Mouse (Mus musculus): Measurements from ENCODE around the gene Tuba3b. TPM values are rescaled to one million over a fixed set of nuclear protein-coding genes. Genes with fewer than 3 reads are reported as not detected.

Tuba3b gene
- polyA plus RNA-seq, 1 experiment: 0.06 TPM

DNA sequence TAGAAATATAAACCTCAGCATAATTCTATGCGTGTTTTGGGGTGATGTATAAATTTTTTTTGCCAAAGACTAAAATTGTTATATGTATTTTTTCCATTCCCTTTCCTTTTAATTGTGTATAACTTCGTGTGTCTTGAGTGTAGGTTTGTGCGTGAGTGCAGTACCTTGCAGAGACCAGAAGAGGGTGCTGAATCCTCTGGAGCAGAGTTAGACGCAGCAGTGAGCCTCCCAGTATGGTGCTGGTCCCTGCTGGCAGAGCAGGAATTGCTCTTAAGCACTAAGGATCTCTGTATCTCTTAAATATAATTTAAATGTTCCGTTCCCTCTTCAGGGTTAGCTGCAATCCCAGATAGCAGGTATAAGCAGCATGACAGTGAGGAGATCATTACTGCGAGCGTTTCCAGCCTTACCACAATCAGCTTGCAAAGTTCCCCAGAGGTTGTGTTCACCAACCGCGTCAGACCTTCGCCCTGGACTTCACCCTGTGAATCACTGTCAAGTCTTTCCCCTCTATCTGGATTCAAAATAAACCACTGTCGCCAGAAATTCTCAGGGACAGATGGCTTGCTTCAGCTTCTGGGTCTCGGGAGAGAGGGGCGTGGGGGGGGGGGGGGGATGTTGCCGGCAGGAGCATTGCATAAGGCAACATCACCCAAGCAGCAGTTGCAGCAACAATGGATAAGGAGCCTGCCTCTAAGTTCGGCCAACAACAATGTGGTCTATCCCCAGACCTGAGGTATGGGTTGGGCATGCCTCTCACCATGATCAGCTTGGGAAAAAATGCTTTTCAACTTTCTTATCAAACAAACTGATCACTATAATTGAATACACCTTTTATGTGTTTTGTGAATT is 41.4 kb downstream of the Tuba3b start:
- no peaks in the 10 kb centered on the region for H3K79me3 ChIP-seq (ENCODE audit: low read depth)
- no peaks in the 10 kb centered on the region for H3K27me3 ChIP-seq (ENCODE audit: control insufficient read depth, insufficient read depth, insufficient read length)
- H3K4me3 ChIP-seq (ENCODE audit: insufficient read depth, poor library complexity, severe bottlenecking): no peak overlapping the region
- TF ChIP-seq CEBPB (IDR thresholded peaks at IDR 0.05; ENCODE audit: low read depth) (no peak), USF1 (IDR thresholded peaks at IDR 0.05; ENCODE audit: low read depth) (no peak), MYOD1 (IDR thresholded peaks at IDR 0.05; ENCODE audit: control insufficient read depth, insufficient read length, low read depth) (no peak), MAX (IDR thresholded peaks at IDR 0.05) (no peak), FOSL1 (IDR thresholded peaks at IDR 0.05; ENCODE audit: insufficient read depth, low read length, poor library complexity, severe bottlenecking) (no peak), CTCF (IDR thresholded peaks at IDR 0.05; ENCODE audit: control insufficient read depth, insufficient read depth, insufficient read length) (no peak), MYOG (IDR thresholded peaks at IDR 0.05; ENCODE audit: control insufficient read depth, extremely low read depth, insufficient read length) (no peak)
- no peak overlapping the region for H3ac ChIP-seq (ENCODE audit: control insufficient read depth, insufficient read length, low read depth)
- H3K36me3 ChIP-seq (ENCODE audit: control insufficient read depth, insufficient read depth): no peaks in the 10 kb centered on the region
- H3K79me2 ChIP-seq (ENCODE audit: control insufficient read depth, insufficient read depth): no peaks in the 10 kb centered on the region

DNA sequence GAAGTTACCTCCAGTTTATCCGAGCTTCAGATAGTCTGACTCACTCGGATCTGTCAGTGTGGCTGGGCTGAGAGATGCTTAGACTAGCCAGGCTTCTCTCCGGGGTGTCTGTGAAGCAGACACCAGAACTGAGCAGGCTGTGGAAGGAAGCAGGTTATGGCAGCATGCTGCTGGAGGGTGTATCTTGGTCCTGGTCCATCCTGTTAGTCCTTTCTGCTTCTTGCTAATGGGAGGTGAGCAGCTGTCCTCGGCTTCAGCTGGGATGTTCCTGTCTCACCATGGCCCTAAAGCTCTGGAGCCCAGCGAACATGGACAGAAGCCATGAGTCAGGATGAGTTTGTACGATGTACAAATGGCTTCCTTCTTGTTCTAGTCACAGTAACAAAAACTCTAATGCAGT is 43.6 kb downstream of the Tuba3b start:
- no peak overlapping the region for H3ac ChIP-seq (ENCODE audit: control insufficient read depth, insufficient read length, low read depth)
- H3K27me3 ChIP-seq (ENCODE audit: control insufficient read depth, insufficient read depth, insufficient read length): no peaks in the 10 kb centered on the region
- no peak for TF ChIP-seq CEBPB (IDR thresholded peaks at IDR 0.05; ENCODE audit: low read depth)
- no peak for TF ChIP-seq MYOD1 (IDR thresholded peaks at IDR 0.05; ENCODE audit: control insufficient read depth, insufficient read length, low read depth)
- TF ChIP-seq MYOG (IDR thresholded peaks at IDR 0.05; ENCODE audit: control insufficient read depth, extremely low read depth, insufficient read length): no peak
- H3K79me3 ChIP-seq (ENCODE audit: low read depth): no peaks in the 10 kb centered on the region
- H3K36me3 ChIP-seq (ENCODE audit: control insufficient read depth, insufficient read depth): no peaks in the 10 kb centered on the region
- H3K4me3 ChIP-seq (ENCODE audit: insufficient read depth, poor library complexity, severe bottlenecking): no peak overlapping the region
- H3K79me2 ChIP-seq (ENCODE audit: control insufficient read depth, insufficient read depth): no peaks in the 10 kb centered on the region

DNA sequence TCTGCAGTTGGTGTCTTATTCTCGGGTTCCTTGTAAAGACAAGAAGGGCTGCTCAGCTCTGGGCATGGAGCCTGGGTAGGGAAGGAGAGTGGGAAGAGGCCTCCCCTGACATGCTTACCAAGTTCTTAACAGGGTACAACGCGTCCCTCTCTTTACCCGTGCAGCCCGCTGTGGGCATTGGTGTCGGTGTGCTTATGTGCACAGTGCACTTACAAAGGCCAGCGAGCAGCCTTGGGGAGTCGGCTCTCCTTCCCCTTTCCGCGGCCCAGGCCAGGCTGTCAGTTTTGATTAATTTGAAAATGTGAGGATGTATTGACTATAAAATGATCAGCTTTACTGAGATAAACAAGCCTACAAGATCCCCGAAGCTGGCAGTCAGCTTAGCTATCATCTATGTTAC is 45.4 kb downstream of the Tuba3b start:
- no peak overlapping the region for H3ac ChIP-seq (ENCODE audit: control insufficient read depth, insufficient read length, low read depth)
- H3K79me2 ChIP-seq (ENCODE audit: control insufficient read depth, insufficient read depth): no peaks in the 10 kb centered on the region
- no peaks in the 10 kb centered on the region for H3K27me3 ChIP-seq (ENCODE audit: control insufficient read depth, insufficient read depth, insufficient read length)
- no peaks in the 10 kb centered on the region for H3K36me3 ChIP-seq (ENCODE audit: control insufficient read depth, insufficient read depth)
- H3K79me3 ChIP-seq (ENCODE audit: low read depth): no peaks in the 10 kb centered on the region
- TF ChIP-seq FOSL1 (IDR thresholded peaks at IDR 0.05; ENCODE audit: insufficient read depth, low read length, poor library complexity, severe bottlenecking) (no peak), USF1 (IDR thresholded peaks at IDR 0.05; ENCODE audit: low read depth) (no peak), MYOD1 (IDR thresholded peaks at IDR 0.05; ENCODE audit: control insufficient read depth, insufficient read length, low read depth) (no peak), CEBPB (IDR thresholded peaks at IDR 0.05; ENCODE audit: low read depth) (no peak), CTCF (IDR thresholded peaks at IDR 0.05; ENCODE audit: control insufficient read depth, insufficient read depth, insufficient read length) (no peak), MYOG (IDR thresholded peaks at IDR 0.05; ENCODE audit: control insufficient read depth, extremely low read depth, insufficient read length) (no peak), MAX (IDR thresholded peaks at IDR 0.05) (no peak)
- H3K4me3 ChIP-seq (ENCODE audit: insufficient read depth, poor library complexity, severe bottlenecking): no peak overlapping the region

DNA sequence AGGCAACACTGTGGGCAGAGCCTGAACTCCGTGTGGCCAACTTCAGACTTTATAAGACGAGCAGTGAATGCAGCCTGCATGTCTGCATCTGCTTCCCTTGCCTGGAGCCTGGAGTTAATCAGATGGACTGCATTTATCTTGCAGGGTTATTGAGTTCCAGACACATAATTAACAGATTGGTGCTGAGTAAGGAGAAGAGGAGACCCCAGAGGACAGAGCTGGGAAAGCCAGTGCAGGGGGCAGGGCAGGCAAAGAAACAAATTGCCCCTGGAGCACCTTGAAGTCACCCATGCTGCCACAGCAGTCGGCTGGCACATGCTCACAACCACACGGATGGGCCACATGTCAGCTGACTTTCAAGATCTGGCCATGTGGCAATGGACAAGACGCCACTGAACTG is 48.7 kb downstream of the Tuba3b start:
- Histone ChIP-seq H3K36me3 (ENCODE audit: control insufficient read depth, insufficient read depth) (no peaks in the 10 kb centered on the region), H3K79me2 (ENCODE audit: control insufficient read depth, insufficient read depth) (no peaks in the 10 kb centered on the region), H3K79me3 (ENCODE audit: low read depth) (no peaks in the 10 kb centered on the region), H3K4me3 (ENCODE audit: insufficient read depth, poor library complexity, severe bottlenecking) (no peak overlapping the region), H3ac (ENCODE audit: control insufficient read depth, insufficient read length, low read depth) (no peak overlapping the region), H3K27me3 (ENCODE audit: control insufficient read depth, insufficient read depth, insufficient read length) (no peaks in the 10 kb centered on the region)
- no peak for TF ChIP-seq USF1 (IDR thresholded peaks at IDR 0.05; ENCODE audit: low read depth)
- no peak for TF ChIP-seq MYOG (IDR thresholded peaks at IDR 0.05; ENCODE audit: control insufficient read depth, extremely low read depth, insufficient read length)
- TF ChIP-seq MAX (IDR thresholded peaks at IDR 0.05): no peak
- no peak for TF ChIP-seq MYOD1 (IDR thresholded peaks at IDR 0.05; ENCODE audit: control insufficient read depth, insufficient read length, low read depth)
- TF ChIP-seq FOSL1 (IDR thresholded peaks at IDR 0.05; ENCODE audit: insufficient read depth, low read length, poor library complexity, severe bottlenecking): no peak
- no peak for TF ChIP-seq CEBPB (IDR thresholded peaks at IDR 0.05; ENCODE audit: low read depth)
- no peak for TF ChIP-seq CTCF (IDR thresholded peaks at IDR 0.05; ENCODE audit: control insufficient read depth, insufficient read depth, insufficient read length)

DNA sequence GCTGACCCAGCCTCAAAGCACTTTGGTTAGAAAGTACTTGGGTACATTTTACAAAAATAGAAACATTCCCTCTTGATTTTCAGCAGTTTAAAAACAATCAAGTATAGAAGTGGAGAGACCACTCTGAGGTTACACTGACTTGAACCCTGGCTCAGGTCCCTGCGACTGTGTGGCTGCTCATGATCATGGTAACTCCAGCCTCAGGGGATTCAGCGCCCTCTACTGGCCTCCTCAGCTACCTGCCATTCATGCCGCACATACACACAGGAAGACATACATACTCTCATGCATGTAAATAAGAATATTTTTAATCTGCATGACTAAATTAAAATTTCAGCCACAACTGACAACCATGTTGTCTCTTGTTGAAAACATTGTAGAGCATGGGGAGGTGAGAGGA is 50.2 kb downstream of the Tuba3b start:
- H3K4me3 ChIP-seq (ENCODE audit: insufficient read depth, poor library complexity, severe bottlenecking): no peak overlapping the region
- no peaks in the 10 kb centered on the region for H3K36me3 ChIP-seq (ENCODE audit: control insufficient read depth, insufficient read depth)
- H3K79me3 ChIP-seq (ENCODE audit: low read depth): no peaks in the 10 kb centered on the region
- H3K27me3 ChIP-seq (ENCODE audit: control insufficient read depth, insufficient read depth, insufficient read length): peaks cover 7% of the 10 kb centered on the region
- H3ac ChIP-seq (ENCODE audit: control insufficient read depth, insufficient read length, low read depth): no peak overlapping the region
- TF ChIP-seq MYOD1 (IDR thresholded peaks at IDR 0.05; ENCODE audit: control insufficient read depth, insufficient read length, low read depth) (no peak), FOSL1 (IDR thresholded peaks at IDR 0.05; ENCODE audit: insufficient read depth, low read length, poor library complexity, severe bottlenecking) (no peak), MAX (IDR thresholded peaks at IDR 0.05) (no peak), CTCF (IDR thresholded peaks at IDR 0.05; ENCODE audit: control insufficient read depth, insufficient read depth, insufficient read length) (no peak), CEBPB (IDR thresholded peaks at IDR 0.05; ENCODE audit: low read depth) (no peak), USF1 (IDR thresholded peaks at IDR 0.05; ENCODE audit: low read depth) (no peak), MYOG (IDR thresholded peaks at IDR 0.05; ENCODE audit: control insufficient read depth, extremely low read depth, insufficient read length) (no peak)
- no peaks in the 10 kb centered on the region for H3K79me2 ChIP-seq (ENCODE audit: control insufficient read depth, insufficient read depth)

Measured in C2C12 (cell line).